Mouse (Mus musculus) layer of hippocampus, adult 18-20 months (tissue): ENCODE results near the gene Fxyd5. TPM values are rescaled to one million over a fixed set of nuclear protein-coding genes. Genes with fewer than 3 reads are reported as not detected.

Source experiments
- DNase-seq, 2 experiments: peaks; one replicate each; pipeline ENCODE4 v3.0.0; 2022; ENCODE audit warnings: low spot score in 2 of 2
- total RNA-seq, 2 experiments: library from RNA; stranded (reverse); gene quantifications; 2 replicates each; pipeline ENCODE4 v1.2.3; 2021

Gene Fxyd5
- total RNA-seq, 2 experiments from 2014 or later: 16.8 to 21.5 TPM

DNA sequence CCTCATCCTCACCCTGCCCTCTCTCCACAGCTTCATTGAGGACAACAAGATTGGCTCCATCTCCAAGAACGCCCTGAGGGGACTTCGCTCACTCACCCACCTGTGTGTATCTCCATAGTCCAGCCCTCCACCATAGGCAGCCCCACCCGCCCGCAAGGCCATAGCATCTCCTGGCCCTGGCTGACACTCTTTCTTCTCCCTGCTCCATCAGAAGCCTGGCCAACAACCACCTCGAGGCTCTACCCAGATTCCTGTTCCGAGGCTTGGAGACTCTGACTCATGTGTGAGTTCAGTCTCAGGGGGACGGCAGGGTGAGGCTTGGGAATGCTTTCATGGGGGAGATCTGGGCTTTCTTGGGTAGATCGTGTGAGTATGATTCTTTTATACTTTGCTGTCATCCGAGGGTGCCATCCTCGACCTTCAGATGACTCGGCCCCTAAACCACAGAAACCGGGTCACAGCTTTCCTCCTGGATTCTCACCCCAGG lies 20.8 kb upstream of the Fxyd5 start:
- no peak for DNase-seq

DNA sequence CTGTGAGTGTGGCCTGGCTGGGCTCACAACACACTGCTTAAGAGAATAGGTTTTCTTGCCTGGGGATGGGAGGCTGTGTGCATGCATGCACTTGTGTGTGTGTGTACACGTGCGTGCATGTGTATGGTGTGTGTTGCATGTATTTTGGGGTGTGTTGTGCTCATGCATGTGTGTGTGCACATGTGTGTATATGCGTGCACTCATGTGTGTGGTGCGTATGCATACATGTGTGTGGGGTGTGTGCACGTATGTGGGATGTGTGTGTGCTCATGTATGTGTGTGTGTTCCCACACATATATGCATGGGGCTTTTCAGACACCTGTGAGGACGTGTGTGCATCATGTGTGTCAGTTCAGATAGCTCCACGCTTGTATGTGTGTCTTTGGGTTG lies 18.3 kb upstream of the Fxyd5 start:
- DNase-seq: no peak

DNA sequence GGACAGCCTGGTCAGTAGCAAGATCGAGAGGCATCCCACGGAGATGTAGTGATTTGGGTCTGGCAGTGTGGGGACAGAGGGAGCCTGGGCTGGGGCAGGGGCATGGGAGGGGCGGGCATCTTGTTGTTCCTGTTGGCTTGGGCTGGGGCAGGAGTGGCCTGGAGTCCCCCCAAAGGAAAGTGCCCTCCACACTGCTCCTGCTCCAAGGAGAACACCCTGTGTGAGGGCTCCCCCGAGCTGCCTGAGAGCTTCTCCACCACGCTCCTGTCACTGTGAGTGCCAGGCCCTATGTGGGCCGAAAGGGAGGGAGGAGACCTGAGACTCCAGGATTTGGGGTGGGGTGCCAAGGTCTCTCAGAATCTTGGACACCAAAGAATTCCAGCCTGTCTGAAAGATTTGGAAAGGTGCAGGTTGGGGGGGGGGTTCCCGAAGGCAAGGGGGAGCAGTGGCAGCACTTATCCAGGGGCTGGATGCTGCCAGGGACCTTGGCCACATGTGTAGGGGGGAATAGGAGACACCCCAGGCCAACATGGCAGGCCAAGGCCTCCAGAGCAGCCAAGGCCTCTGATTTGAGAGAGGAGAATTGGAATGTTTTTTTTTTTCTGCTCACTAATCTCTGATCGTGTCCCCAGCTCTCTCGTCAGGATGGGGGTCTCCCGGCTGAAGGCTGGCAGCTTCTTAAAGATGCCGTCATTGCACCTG lies 17.8 kb upstream of the Fxyd5 start:
- DNase-seq: no peak

DNA sequence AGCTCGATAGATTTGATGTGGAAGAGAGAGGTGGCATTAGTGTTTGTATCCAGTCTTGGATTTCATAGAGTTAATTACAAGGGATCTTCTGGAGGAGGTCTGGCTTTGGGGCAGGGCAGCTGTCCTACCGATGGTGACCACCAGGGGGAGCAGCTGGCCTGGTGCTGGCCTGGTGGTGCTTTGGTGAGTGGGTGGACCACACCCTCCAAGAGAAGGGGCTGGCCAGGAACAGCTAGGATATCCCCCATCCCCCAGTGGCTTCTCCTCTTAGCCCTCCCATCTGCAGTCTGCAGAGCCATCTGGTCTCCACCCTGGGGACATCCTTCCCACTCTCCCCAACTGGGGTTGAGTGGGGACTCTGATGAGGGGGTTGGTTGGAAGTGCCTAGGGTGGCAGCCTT lies 16.8 kb upstream of the Fxyd5 start, which contains the start of gene Lgi4:
Lgi4 (plus strand) TSS at position 235 of the 400 bp plus-strand sequence.
- DNase-seq: peak; percentile 72 to 89

DNA sequence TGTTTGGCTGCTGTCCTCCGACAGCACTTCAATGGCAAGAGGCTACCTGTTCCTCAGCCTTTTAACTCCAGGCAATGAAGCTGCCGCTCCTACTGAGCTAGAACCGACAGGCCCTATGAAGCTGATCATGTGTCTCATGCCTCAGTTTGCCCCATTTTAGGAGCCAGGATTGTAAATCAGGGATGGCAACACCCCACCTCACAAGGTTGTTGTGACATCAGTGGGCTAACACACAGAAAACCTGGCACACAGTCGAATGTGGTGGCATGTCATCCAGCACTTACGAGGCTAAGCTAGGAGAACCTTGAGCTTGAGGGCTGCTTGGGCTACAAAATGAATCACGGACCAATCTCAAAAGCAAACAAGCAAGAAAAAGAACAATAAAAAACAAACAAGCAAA lies 15.9 kb upstream of the Fxyd5 start:
- DNase-seq: no peak

DNA sequence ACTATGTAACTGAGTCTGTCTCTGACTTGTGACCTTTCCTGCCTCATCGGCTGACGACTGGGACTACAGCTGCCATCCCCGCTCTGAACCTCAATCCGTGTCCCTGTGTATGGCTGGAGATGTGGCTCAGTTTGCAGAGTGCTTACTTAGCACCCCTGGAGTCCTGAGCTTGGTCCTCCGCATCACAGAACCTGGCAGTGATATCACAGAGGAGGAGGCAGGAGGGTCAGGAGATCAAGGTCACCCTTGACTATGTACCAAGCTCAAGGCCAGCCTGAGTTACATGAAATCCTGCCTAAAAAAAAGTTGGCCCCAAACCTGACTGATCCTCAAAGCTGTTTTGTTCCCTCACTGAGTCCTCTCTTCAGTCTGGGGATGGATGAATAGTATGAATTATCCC lies 15.4 kb upstream of the Fxyd5 start:
- no peak for DNase-seq

DNA sequence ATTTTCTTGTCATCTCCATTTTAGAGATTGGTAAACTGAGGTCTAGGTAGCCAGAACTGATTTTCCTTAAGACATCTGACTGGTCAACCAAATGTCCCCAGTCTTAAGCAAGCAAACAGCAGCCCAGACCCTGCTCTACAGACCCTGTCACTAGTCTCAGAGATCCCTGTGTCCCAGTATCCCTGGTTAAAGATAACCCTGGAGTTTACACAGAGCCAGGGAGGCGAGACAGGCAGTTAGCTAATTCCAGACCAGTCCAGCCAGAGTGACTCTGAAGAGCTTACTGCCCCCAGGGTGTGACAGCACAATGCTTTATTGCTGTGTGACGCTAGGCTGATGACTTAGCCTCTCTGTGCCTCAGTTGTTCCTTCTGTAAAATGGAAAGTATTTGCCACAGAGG lies 14.8 kb upstream of the Fxyd5 start, which contains the start of gene Fxyd1:
Fxyd1 (minus strand) TSS at position 129 of the 400 bp plus-strand sequence.
- no peak for DNase-seq

DNA sequence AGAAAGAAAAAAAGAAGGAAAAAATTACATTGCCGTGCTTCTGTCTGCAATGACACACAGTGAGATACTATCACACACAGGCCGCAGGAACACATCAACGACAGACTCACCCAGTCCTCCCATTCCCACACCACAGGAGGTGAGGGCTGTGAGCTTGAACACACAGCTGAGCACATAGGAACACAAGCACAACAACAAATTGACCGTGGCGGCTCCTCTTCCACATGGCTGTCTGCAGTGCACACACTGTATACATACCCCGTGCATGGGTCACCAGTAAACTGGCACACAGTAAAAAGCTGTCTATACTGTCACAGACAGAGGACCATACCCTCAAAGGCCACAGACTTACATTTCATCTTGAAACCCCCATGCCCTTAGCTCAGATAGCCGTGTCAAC lies 14.2 kb upstream of the Fxyd5 start:
- DNase-seq: no peak

DNA sequence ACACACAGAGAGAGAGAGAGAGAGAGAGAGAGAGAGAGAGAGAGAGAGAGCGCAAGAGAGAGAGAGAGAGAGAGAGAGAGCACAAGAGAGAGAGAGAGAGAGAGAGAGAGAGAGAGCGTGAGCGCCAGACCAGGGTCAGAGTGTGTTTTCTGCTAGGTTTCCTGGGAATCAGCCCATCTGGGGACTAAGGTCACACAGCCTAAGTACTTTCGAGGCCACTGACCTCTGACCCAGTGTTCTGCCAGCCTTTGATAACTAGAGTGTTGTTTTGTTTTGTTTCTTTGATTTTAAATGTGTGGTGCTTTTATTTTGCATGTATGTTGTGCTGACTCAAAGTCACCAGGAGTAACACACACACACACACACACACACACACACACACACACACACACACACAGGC lies 13.6 kb upstream of the Fxyd5 start:
- DNase-seq: no peak

DNA sequence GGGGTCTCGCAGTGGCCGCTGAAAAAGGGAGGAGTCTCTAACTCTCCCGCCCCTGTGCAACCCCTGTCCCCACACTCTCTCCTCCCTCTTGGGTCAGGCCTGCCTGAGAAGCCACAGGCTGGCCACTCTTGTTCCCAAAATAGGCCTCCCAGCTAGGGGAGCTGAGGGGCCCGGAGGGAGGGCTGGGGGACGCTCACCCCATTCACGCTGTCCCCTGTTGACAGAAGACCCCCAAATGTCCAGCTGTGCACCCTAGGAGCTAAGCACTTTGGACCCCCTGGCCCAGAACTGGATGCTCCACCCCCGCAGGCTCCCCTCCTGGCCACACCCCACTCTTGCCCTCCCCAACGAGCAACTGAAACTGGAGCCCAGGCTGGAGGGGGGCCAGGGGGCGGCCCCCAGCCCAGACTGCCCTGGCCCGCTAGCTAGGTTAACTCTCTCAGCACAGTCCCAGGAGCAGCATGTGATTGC lies 13.1 kb upstream of the Fxyd5 start:
- DNase-seq: no peak

DNA sequence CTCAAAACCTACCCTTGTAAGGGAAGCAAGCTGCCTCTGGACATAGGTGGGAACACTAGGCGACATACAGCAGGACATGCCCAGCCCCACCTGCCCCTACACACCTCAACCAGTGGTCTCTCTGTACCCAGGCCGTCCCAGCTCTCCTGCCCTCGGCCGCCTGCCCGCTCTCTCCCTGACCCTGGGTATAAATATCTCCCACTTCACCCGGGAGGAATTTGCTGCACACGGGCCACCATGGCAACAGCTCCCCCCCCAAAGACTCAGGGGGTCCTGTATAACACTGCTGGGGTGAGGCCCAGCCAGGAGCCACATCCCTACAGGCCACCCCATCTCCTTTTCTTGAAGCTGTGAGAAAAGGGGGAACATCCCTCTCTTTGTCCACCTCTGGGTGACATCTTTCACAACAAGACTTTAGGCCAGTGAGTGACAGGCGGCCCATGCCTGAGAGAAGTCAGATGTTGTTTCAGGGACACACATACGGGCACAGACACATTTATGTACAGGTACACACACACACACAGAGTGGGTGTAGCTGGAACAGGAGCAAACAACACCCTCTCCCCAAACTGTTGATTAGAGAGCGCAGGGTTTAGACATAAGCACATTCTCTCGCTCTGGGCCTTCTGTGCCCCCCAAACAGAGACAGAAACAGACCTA lies 12.5 kb upstream of the Fxyd5 start:
- no peak for DNase-seq

DNA sequence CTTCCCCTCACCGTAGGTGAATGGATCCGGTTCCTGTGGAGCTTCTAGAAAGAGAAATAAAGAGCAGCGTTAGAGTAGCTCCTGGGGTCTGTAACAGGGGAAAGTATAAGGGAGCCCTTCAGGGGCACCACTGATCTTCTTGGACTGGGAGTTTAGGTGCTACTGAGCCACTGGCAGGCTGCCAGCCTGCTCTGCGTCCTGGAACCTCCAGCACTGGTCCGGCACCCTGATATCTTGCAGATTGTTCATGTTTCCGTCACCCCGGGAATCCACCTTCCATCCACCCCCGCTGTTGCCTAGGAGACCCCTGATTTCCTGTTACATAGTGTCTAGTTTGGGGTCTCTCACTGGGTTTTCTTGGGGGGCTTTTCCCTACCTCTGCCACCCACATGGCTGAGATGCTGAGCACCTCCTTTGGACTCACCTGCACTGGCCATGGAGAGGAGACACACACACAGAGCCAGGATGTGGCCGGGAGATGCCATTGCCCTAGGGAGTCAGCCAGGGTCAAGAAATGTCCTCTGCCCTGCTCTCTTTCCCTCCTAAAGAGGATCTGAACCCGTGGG lies 11.7 kb upstream of the Fxyd5 start:
- DNase-seq: no peak

DNA sequence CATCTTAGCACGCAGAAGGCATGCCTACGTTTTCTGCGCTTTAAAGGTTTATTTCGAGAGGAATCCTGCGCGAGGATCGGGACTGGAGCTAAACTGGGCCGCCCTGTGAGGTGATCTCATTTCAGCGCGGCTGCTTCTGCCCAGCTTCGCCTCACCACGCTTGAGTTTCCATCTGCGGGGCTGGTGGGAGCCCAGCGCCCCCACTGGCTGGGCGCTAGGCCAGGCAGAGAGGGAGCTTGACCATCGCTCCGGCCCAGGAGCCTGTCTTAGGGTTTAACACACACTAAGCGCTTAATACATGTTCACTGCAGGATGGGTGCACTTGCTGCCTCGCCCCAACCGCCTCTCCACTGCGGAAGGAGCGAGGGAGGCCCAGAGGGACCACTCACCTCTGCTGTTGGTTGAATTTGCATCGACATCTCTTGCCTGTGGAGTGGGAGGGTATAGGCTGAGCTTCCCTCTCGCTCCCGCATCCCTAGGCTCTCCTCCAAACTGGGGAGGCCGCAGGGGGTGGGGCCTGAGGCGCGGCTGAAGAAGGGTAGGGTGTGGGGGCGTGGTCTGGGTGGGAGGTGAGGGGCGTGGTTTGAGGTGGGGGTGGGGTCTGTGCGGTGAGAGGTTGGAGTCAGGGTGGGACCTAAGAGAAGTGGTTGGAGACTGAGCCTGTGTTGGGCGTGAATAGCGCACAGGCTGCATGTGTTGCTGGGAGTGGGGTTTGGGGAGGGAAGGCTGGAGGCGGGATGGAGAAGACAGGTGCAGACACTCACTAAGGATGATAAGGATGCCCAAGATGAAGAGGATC lies 10.6 kb upstream of the Fxyd5 start:
- DNase-seq: peak; percentile 37 to 60

DNA sequence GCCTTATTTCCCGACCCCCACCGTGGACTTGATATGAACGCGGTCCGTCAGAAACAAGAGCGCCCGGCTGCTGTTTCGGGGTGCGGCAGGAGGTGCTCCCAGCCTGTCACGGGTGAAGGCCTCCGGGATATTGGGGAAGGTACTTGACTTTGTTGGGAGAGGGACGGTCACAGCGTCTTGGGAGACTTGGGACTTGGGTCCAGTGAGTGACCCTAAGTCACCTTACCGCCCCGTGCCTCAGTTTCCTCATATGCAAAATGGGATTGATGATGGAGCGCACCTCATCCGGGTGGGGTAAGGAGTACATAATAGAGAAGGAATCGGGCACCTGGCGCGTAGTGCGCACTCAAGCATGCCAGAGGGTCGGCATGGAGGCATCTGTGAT lies 10.0 kb upstream of the Fxyd5 start:
- no peak for DNase-seq

DNA sequence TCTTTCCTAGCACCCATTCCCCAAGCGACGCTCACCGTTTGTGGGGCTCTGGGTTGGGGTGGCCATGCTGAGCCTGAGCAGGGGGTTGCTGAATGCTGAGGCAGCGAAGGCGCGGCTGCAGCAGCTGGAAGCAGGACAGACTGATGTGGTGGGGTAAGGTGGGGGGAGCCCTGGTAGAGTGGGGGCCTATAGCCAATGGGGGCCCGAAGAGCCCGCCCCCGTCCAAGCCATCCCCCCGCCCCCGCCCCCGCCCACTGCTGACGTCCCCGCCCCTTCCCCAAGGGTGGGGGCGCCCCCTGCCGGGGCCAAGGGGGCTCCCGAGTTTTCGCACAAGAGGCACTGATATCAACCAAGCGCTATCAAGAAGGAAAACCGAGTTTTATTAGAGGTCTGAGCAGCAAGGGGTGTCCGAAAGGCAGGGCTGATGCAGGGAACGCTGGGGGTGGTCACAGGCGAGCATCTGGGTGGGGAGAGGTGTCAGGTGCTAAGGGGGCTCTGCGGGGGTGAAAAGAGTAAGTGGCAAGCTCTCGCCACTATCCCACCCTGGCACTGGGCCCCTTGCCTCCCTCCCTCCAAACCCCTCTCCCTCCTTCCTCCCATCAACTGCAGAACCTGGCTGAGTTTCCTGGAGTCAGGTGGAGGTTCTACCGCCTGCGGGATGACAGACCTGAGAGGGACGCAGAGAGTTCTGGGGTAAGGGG lies 9.2 kb upstream of the Fxyd5 start, which contains the start of gene Fxyd7:
Fxyd7 (minus strand) TSS at position 147 of the 701 bp plus-strand sequence.
- no peak for DNase-seq

DNA sequence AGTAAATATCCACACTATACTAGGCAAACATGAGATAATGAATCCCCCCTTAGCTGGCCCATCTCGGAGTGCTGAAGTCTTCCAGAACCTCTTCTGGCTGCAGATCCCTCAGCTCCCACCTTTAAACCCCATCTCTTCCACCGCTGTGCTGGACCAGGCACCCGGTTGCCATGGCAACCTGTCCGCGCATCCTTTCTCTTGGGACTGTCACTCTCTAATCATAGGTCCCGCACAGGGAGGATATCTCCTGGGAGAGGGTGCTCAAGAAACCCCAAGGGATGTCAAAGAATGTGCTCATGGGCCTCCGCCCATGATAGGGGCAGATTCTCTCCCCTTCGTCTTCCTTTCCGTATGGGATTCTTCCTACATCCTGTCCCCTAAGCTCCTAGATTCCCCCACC lies 8.6 kb upstream of the Fxyd5 start:
- DNase-seq: peak; percentile 34 to 55

DNA sequence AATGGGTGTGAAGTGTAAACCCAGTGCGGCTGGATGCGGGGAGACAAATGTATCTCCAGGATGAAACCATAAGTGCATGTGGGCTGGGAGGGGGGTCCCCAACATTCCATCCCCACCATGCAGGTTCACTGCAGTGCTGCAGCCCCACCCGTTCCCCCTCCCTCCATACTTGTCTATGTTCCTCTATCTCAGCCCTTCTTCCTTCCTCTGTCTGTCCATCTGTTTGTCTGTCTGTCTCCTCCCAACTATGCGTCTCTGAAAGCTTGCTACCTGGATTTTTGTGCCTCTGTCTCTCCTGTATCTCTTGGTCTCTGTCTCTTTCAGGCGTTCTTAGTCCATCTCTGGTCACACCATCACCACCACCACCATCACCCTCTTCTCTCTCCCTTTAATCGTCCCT lies 8.2 kb upstream of the Fxyd5 start:
- DNase-seq: peak in 1 of 2 experiments; percentile 28

DNA sequence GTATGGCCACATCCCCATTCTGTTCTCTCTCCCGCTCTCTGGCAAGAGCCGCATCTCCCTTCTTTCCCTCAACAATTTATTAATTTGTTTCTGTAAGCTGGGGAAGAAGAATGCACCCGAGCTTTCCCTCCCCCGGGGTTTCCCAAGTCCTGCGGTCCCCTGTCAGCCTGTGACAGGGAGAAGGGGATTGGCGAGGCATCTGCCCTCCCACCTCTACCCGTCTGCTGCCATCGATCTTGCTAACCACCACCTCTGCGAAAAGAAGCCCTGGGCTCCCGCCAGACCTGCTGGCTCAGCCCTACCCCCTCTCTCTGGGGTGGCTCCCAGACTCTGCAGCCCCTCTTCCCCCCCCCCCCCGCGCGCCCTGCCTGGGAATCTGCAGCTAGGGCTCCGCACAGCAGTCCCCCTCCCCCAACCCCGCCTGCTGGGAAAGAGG lies 7.6 kb upstream of the Fxyd5 start:
- DNase-seq: peak; percentile 25 to 55

DNA sequence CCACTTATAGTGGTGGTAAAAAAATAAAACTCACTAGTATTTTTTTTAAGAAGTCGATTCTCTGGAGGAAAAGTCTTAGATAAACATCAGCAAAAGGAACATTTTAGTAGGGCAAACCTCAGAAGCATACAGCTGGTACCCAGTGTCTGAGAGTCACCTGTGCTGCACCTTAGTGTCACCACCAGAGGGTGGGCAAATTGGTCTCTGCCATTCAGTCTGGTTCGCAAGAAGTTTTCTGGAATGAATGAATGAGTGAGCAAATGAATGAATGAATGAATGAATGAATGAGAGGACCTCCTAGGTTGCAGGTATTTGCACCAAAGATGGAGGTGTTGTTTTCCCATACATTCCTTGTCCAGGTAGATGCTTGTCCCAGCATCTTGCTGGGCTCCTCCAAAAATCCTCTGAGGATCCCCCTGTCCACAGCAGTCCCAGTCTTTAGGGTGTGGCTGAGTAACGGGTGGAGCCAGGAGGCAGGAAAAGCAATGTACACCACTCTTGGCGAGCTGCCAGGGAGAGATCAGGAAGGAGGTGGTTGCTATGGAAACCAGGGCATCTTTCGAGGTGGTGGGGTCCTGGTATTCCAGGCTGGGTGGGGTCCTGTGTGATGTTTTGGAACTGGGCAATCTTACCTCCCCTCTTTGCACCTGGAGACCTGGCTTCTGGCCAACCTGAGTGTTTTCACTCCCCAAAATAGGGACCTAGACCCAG lies 7.0 kb upstream of the Fxyd5 start:
- DNase-seq: peak in 1 of 2 experiments; percentile 24
